Mouse (Mus musculus) heart, embryonic 14.5 days (tissue): ENCODE measurements at regions not wholly inside any gene's neighbourhood (a gene's known extent, or its start where the extent isn't known, plus 50 kb on each side); places are given as distances from the start of the nearest gene placed in this dataset.

Experiments
- ATAC-seq: fragments of 200-750 bp; cut with Nextera tagmentation; 2 replicates; pipeline ENCODE4 v1.8.0; 2017; ENCODE audit warnings: low read depth, moderate TSS enrichment; ENCODE audit not compliant: insufficient number of reproducible peaks, insufficient read depth, low FRiP score
- H3K27ac ChIP-seq, 2 experiments: fragments of 200-500 bp in 1 of 2; fragments of 300-500 bp in 1 of 2; sonication (generic) in 1 of 2; replicated peaks in 1 of 2; 2 replicates each; pipeline ENCODE4 v1.5.1; 2012 to 2014; ENCODE audit warnings: low read depth in 2 of 2, low read length in 2 of 2, control low read depth in 1 of 2, mild to moderate bottlenecking in 1 of 2, mixed read lengths in 1 of 2; ENCODE audit not compliant: control insufficient read depth in 1 of 2, insufficient read depth in 1 of 2
- H3K27me3 ChIP-seq: fragments of 300-500 bp; sonication (generic); 2 replicates; pipeline ENCODE4 v1.6.1; 2014; ENCODE audit warnings: mild to moderate bottlenecking, low read length, control low read depth; ENCODE audit not compliant: control insufficient read depth, insufficient read depth
- H3K36me3 ChIP-seq: fragments of 300-500 bp; sonication (generic); 2 replicates; pipeline ENCODE4 v1.6.1; 2014; ENCODE audit warnings: mild to moderate bottlenecking, control low read depth, low read length, mixed read lengths; ENCODE audit not compliant: control insufficient read depth, insufficient read depth
- H3K4me1 ChIP-seq, 2 experiments: fragments of 200-500 bp in 1 of 2; fragments of 300-500 bp in 1 of 2; sonication (generic) in 1 of 2; 2 replicates each; pipeline ENCODE4 v1.6.1; 2012 to 2014; ENCODE audit warnings: low read length in 2 of 2, control low read depth in 1 of 2, mixed read lengths in 1 of 2; ENCODE audit not compliant: control insufficient read depth in 2 of 2, insufficient read depth in 2 of 2
- H3K4me2 ChIP-seq: fragments of 300-500 bp; sonication (generic); 2 replicates; pipeline ENCODE4 v1.6.1; 2014; ENCODE audit warnings: mild to moderate bottlenecking, low read length
- H3K4me3 ChIP-seq, 2 experiments: fragments of 200-500 bp in 1 of 2; fragments of 300-500 bp in 1 of 2; sonication (generic) in 1 of 2; 2 replicates each; pipeline ENCODE4 v1.5.1; 2012 to 2014; ENCODE audit warnings: low read length in 2 of 2, mild to moderate bottlenecking in 2 of 2, control low read depth in 1 of 2, low read depth in 1 of 2, moderate library complexity in 1 of 2; ENCODE audit not compliant: control insufficient read depth in 1 of 2, insufficient read depth in 1 of 2
- H3K9ac ChIP-seq: fragments of 300-500 bp; sonication (generic); 2 replicates; pipeline ENCODE4 v1.6.1; 2014; ENCODE audit warnings: mild to moderate bottlenecking, low read length
- H3K9me3 ChIP-seq: fragments of 300-500 bp; sonication (generic); 2 replicates; pipeline ENCODE4 v1.6.1; 2016; ENCODE audit warnings: low read length, control low read depth; ENCODE audit not compliant: control insufficient read depth
- WGBS: fragments of 180-500 bp; shearing (Covaris S2); extraction: QIAGEN DNeasy Blood & Tissue Kit; methylation state at CpG from one replicate; pipeline ENCODE4 v1.1.7; 2014; 5-methylcytosine and 5-hydroxymethylcytosine counted together

DNA sequence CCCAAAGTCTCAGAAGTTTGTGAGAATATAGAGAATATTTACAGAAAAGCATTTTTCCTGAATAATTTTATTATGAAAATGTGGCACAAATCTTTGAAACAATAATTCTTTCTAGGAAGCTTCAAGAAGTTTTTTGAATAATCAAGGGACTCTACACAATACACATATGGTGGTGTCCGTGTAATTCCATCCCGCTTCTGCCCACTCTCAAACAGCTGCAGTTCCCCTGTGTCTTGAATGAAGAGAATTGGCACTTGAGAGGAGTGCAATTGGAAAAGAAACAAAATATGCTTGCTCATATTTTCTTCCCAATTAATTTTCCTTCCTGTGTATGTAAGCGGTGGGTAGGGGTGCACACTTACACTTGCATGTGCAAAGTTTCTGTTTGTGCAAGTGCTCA, 805.7 kb upstream of the Tbl1xr1 start:
- 95% methylated on average over 3 of the region's 3 CpGs for WGBS
- Histone ChIP-seq H3K27ac (no peak overlapping the region), H3K4me2 (no peak overlapping the region), H3K4me3 (no peak overlapping the region), H3K4me1 (peaks cover 3 to 8% of the 10 kb centered on the region in 2 experiments; a peak in 3 of 4 replicates), H3K36me3 (no peaks in the 10 kb centered on the region), H3K9ac (no peak overlapping the region), H3K9me3 (no peaks in the 10 kb centered on the region), H3K27me3 (no peaks in the 10 kb centered on the region)
- no peak for ATAC-seq

DNA sequence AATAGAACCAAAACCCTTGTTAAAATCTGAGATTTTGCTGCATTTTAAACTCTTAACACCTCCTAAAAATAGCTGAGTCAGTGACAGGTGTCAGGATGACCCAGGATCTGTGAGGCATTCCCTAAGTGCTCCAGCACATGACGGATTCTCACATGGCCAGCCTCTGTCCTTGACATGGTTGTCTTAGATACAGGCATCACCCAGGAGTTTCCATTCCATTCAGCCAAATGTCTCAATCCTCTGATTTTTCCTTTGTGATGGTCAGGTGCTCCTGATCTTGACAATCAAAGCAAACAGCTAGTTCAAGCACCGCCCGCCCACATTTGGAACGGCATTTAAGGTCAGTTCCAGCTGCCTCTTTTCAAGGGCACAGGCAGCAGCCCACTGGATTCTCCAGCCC, 804.2 kb upstream of the Tbl1xr1 start:
- Histone ChIP-seq H3K4me1 (peaks cover 3 to 8% of the 10 kb centered on the region in 2 experiments; a peak in 3 of 4 replicates), H3K4me3 (no peak overlapping the region), H3K9me3 (no peaks in the 10 kb centered on the region), H3K36me3 (no peaks in the 10 kb centered on the region), H3K27ac (no peak overlapping the region), H3K4me2 (no peak overlapping the region), H3K27me3 (no peaks in the 10 kb centered on the region), H3K9ac (no peak overlapping the region)
- no peak for ATAC-seq
- WGBS, result 54% methylated on average over 4 of the region's 4 CpGs

DNA sequence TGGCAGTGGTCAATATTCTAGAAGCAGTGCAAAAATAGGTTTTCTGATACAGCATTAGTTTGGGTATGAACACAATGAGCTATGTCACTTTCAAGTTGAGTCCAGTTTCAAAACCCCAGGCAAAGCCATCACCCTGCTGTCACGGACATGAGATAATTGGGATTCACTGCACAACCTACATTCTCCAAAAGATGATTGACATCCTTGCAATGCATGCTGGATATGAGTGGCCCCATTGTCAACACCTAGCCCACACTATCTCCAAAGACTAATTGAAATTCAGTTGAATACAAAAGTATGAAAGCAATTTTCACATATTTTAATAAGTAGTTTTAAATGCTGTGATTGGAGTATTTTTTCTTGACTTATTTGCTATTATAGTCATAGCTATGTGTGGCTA, 783.7 kb upstream of the Tbl1xr1 start:
- WGBS, result 70% methylated on average over 1 of the region's 1 CpGs
- no peak overlapping the region for H3K4me2 ChIP-seq
- no peak overlapping the region for H3K9ac ChIP-seq
- H3K36me3 ChIP-seq, result no peaks in the 10 kb centered on the region
- no peaks in the 10 kb centered on the region for H3K9me3 ChIP-seq
- H3K4me3 ChIP-seq, result no peak overlapping the region
- no peaks in the 10 kb centered on the region for H3K27me3 ChIP-seq
- H3K4me1 ChIP-seq, result no peaks in the 10 kb centered on the region
- no peak overlapping the region for H3K27ac ChIP-seq
- no peak for ATAC-seq

DNA sequence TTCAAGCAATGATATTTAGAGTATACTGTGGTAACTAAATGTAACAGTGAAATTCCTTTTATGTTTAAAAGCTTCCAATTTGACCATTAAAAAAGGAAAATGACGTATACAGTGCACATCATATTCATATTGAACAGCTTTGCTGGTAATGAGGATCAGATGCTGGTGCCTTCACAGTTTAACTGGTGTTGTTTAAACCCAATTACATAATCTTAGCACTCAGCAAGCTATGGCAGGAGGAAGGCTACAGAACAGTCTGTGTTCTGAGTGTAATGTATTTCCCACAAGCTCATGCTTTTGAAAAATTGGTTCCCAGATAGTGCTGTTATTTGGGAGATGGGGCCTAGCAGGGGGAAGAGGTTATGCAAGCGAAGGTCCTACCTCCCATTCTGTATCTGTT, 783.1 kb upstream of the Tbl1xr1 start:
- no peak for ATAC-seq
- H3K9ac ChIP-seq, result no peak overlapping the region
- H3K27ac ChIP-seq, result no peak overlapping the region
- H3K4me2 ChIP-seq, result no peak overlapping the region
- 79% methylated on average over 2 of the region's 2 CpGs for WGBS
- no peaks in the 10 kb centered on the region for H3K4me1 ChIP-seq
- H3K9me3 ChIP-seq, result no peaks in the 10 kb centered on the region
- H3K4me3 ChIP-seq, result no peak overlapping the region
- H3K27me3 ChIP-seq, result no peaks in the 10 kb centered on the region
- H3K36me3 ChIP-seq, result no peaks in the 10 kb centered on the region

DNA sequence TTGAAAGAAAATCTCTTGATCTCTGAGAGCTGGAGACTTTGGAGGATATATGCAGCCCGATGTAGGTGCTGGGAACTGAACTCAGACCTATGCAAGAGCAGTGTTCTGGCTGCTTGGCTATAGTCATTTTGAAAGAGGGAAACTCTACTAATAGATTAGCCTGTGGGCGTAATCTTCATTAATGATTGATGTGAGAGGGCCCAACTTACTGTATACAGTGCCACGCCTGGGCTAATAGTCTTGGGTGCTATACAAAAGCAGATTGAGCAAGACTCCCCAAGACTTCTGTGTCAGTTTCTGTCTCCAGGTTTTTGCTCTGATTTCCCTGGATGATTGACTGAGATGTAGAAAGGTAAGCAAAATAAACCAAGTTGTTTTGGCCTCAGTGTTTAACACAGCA, 781.7 kb upstream of the Tbl1xr1 start:
- H3K27ac ChIP-seq, result no peak overlapping the region
- no peaks in the 10 kb centered on the region for H3K9me3 ChIP-seq
- no peak overlapping the region for H3K9ac ChIP-seq
- no peaks in the 10 kb centered on the region for H3K27me3 ChIP-seq
- no peak overlapping the region for H3K4me3 ChIP-seq
- H3K4me2 ChIP-seq, result no peak overlapping the region
- H3K4me1 ChIP-seq, result no peaks in the 10 kb centered on the region
- no peak for ATAC-seq
- no peaks in the 10 kb centered on the region for H3K36me3 ChIP-seq
- WGBS, result 93% methylated on average over 3 of the region's 3 CpGs

- no peak overlapping the region for H3K9ac ChIP-seq
- ATAC-seq, result no peak
- no peaks in the 10 kb centered on the region for H3K4me1 ChIP-seq
- H3K9me3 ChIP-seq, result no peaks in the 10 kb centered on the region
- H3K36me3 ChIP-seq, result no peaks in the 10 kb centered on the region
- no peak overlapping the region for H3K27ac ChIP-seq
- WGBS, result 49% methylated on average over 1 of the region's 1 CpGs
- H3K27me3 ChIP-seq, result no peaks in the 10 kb centered on the region
- H3K4me3 ChIP-seq, result no peak overlapping the region
- no peak overlapping the region for H3K4me2 ChIP-seq
Observed at GRCm38 (mm10) chr3:21296581-21297110, 779.8 kb upstream of the Tbl1xr1 start.

DNA sequence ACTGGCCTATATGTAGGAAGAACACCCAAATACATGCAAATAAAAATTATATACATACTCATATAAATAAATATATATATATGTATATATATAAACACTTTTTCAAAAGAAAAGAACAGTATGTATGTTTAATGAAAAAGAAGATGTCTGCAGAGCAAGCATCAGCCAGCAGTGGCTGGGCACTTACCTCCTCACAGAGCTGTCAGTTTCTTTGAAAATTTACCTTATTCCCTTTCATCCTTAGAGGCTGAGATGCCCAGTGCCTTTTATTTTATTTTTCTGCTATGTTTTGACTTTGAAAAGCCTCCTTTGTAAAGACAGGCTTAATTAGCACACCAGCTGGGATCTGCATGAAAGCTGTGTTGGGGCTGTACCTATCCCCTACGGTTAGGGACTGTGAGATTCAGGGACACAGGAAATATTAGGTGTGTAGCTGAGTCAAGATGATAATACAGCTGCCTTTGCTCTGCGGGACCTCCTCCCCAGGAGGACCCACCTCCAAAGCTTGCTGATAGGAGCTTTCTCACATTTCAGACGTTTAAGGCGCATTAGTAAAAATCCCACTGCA, 751.0 kb upstream of the Tbl1xr1 start:
- WGBS, result 57% methylated on average over 4 of the region's 4 CpGs
- H3K36me3 ChIP-seq, result no peaks in the 10 kb centered on the region
- no peaks in the 10 kb centered on the region for H3K4me1 ChIP-seq
- no peaks in the 10 kb centered on the region for H3K9me3 ChIP-seq
- no peak for ATAC-seq
- H3K9ac ChIP-seq, result no peak overlapping the region
- H3K4me3 ChIP-seq, result no peak overlapping the region
- H3K4me2 ChIP-seq, result no peak overlapping the region
- H3K27me3 ChIP-seq, result no peaks in the 10 kb centered on the region
- H3K27ac ChIP-seq, result no peak overlapping the region

DNA sequence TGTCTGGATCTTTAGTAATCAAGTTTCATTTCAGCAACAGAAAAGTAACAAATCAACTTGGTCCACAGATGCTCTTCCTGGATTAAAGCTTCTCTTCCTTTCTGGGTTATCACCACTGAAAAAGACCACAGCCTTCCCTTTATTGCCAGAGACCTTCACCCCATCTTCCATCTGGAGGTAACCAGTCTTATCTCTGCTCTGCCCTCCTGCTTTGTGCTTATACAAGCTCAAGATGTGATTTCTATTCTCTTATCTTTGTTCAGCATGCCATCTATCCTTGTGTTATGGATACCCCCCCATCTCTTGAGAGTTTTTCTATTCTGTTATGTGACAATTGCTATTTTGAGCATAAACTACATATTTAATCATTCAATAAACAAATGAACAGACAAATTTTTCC, 734.5 kb upstream of the Tbl1xr1 start:
- H3K4me1 ChIP-seq, result no peaks in the 10 kb centered on the region
- H3K9me3 ChIP-seq, result no peaks in the 10 kb centered on the region
- no peak overlapping the region for H3K27ac ChIP-seq
- no peak overlapping the region for H3K4me2 ChIP-seq
- H3K4me3 ChIP-seq, result no peak overlapping the region
- no peaks in the 10 kb centered on the region for H3K36me3 ChIP-seq
- no peaks in the 10 kb centered on the region for H3K27me3 ChIP-seq
- ATAC-seq, result no peak
- no peak overlapping the region for H3K9ac ChIP-seq
